Mouse (Mus musculus): ENCODE data around the gene Ppfia4. TPM values are rescaled to one million over a fixed set of nuclear protein-coding genes. Genes with fewer than 3 reads are reported as not detected.

The Ppfia4 gene
- polyA plus RNA-seq, 1 experiment from 2014 or later, result 1.9 TPM

DNA sequence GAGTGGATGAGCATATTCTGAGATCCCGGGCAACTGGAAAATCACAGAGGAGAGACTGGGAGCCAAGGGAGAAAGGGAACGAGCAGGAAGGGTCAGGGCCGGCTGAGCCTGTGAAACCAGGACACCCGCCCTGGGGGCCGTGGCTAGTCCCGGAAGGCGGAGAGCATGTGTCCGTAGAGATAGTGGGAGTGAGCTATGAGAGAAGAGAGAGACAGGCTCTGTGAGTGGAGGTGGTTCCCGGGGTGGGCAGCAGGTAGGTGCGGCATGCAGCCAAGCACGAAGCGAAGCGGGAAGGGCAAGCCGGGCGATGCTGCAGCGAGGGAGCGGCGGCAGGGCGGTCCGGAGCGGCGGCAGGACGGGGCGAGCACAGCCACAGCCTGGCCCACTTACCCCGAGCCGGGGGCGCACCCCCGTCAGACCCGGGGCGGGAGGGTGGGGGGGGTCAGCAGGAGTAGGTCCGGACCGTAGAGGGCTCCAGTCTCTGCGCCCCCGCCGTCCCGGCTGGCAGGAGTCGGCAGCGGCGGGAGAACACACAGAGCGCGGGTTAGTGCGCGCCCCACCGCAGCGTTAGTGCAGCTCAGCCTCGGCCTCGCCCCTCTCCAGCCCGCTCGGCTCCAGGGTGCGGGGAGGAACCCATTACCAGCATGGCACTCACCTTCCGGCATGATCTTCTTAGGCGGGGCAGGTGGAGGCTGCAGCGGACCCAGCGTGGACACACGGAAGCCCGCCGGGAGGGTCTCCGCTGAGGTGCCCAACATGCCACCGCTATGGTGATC is 33.9 kb downstream of the Ppfia4 start:
- Histone ChIP-seq H3K4me2 (replicated peaks; ENCODE audit: low read depth, low read length) (peak overlapping the region; percentile 93), H3K36me3 (ENCODE audit: control insufficient read depth, insufficient read depth, low read length) (no peaks in the 10 kb centered on the region), H3K27ac (ENCODE audit: low read depth, low read length) (no peak overlapping the region), H3K4me3 (ENCODE audit: low read depth, low read length) (peak overlapping the region; percentile 53), H3K9ac (ENCODE audit: low read depth, low read length) (peak overlapping the region; percentile 66), H3K27me3 (ENCODE audit: control insufficient read depth, insufficient read depth, low read length) (peaks cover 17% of the 10 kb centered on the region; the same call in 1 of the 2 replicates), H3K4me1 (replicated peaks; ENCODE audit: control insufficient read depth, insufficient read depth, low read length) (no peaks in the 10 kb centered on the region), H3K9me3 (ENCODE audit: control insufficient read depth, low read length) (no peaks in the 10 kb centered on the region)
- peak; percentile 65 for ATAC-seq (ENCODE audit: low FRiP score)
- 6% methylated on average over 54 of the region's 59 CpGs for WGBS
- DNase-seq (ENCODE audit: low spot score), result peak; percentile 60

DNA sequence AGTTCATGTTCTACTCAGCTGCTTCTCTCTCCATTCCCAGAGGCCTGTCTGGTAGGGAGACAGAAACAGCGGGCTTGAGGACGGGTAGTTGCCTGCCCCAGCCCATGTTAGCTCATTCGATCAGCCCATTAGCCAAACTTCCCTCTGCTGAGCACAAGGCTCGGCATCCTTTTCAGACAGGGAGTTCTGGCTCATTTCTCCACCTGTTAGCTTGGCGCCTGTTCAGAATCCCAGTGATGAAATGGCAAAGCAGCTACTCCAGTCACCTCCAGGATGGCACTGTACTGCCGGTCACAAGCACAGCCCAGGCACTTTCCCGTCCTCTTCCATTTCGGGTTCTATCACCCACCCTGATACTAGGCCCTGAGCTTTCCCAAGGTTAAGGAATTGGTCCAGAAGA is 35.5 kb downstream of the Ppfia4 start:
- Histone ChIP-seq H3K36me3 (ENCODE audit: control insufficient read depth, insufficient read depth, low read length) (no peaks in the 10 kb centered on the region), H3K9ac (ENCODE audit: low read depth, low read length) (no peak overlapping the region), H3K27me3 (ENCODE audit: control insufficient read depth, insufficient read depth, low read length) (peaks cover 17% of the 10 kb centered on the region; the same call in 1 of the 2 replicates), H3K27ac (ENCODE audit: low read depth, low read length) (no peak overlapping the region), H3K9me3 (ENCODE audit: control insufficient read depth, low read length) (no peaks in the 10 kb centered on the region), H3K4me3 (ENCODE audit: low read depth, low read length) (no peak overlapping the region), H3K4me1 (replicated peaks; ENCODE audit: control insufficient read depth, insufficient read depth, low read length) (no peaks in the 10 kb centered on the region), H3K4me2 (replicated peaks; ENCODE audit: low read depth, low read length) (no peak overlapping the region)
- 86% methylated on average over 8 of the region's 8 CpGs for WGBS
- no peak for ATAC-seq (ENCODE audit: low FRiP score)
- no peak for DNase-seq (ENCODE audit: low spot score)

DNA sequence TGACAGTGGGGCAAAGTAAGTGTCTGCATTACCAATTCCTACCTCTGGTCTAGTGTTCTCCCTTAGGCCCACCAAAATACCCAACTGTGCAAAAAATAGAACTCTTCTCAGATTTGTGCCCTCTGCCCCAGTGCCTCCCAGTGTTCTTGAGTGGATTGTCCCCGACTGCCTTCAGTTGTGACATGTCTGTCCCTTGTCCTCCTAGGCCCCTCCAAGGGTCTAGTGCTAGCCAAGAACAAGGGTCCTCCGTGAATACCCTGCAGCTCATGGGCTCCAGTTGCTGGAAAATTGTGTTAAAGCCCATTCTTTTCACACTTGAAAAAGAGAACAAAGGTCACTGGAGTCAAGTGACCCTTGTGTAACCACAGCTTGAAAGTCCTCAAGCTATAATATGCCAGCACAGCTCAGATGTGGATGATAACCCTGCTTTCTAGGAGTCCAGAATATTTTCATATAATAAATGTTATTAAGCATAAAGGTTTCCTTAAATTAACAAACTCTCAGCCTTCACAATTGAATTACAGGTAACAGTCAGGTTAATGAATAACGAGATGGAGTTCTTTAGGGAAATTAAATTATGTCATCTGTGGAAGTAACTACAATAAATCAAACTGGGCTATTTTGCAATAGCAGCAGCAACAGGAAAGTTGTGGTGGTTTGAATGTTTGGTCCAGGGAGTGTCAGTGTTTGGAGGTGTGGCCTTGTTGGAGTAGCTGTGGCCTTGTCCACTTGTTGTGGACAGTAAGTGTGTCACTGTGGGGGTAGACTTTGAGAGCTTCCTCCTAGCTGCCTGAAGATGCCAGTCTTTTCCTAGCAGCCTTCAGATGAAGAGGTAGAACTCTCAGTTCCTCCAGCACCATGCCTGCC is 38.8 kb downstream of the Ppfia4 start:
- DNase-seq (ENCODE audit: low spot score), result no peak
- Histone ChIP-seq H3K9ac (ENCODE audit: low read depth, low read length) (no peak overlapping the region), H3K9me3 (ENCODE audit: control insufficient read depth, low read length) (no peaks in the 10 kb centered on the region), H3K4me2 (replicated peaks; ENCODE audit: low read depth, low read length) (no peak overlapping the region), H3K4me3 (ENCODE audit: low read depth, low read length) (no peak overlapping the region), H3K27me3 (ENCODE audit: control insufficient read depth, insufficient read depth, low read length) (peaks cover 14% of the 10 kb centered on the region; the same call in 1 of the 2 replicates), H3K36me3 (ENCODE audit: control insufficient read depth, insufficient read depth, low read length) (no peaks in the 10 kb centered on the region), H3K4me1 (replicated peaks; ENCODE audit: control insufficient read depth, insufficient read depth, low read length) (peaks cover 3% of the 10 kb centered on the region; the same call in 1 of the 2 replicates), H3K27ac (ENCODE audit: low read depth, low read length) (no peak overlapping the region)
- WGBS, result 58% methylated on average over 3 of the region's 3 CpGs
- ATAC-seq (ENCODE audit: low FRiP score), result no peak

DNA sequence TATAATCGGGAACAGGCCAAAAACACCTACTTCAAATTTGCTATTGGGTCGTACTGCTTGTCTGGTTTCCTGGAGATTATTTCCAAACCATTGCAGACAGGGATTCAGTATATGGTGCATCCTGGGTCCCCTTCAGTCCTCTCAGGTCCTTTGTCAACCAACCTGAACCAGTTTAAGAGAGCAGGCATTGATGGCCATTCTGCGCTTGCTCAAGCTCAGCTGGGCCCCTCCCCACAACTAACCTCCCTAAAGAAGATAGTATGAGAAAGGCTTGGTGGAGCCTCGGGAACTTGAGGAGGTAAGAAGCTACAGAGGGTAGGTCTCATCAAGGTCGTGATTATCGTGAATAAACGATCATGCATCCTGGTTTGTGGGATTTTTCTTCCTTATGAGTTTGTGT is 39.5 kb downstream of the Ppfia4 start:
- H3K4me1 ChIP-seq (replicated peaks; ENCODE audit: control insufficient read depth, insufficient read depth, low read length), result peaks cover 3% of the 10 kb centered on the region; the same call in 1 of the 2 replicates
- ATAC-seq (ENCODE audit: low FRiP score), result no peak
- H3K9ac ChIP-seq (ENCODE audit: low read depth, low read length), result no peak overlapping the region
- no peaks in the 10 kb centered on the region for H3K36me3 ChIP-seq (ENCODE audit: control insufficient read depth, insufficient read depth, low read length)
- 87% methylated on average over 7 of the region's 7 CpGs for WGBS
- no peak for DNase-seq (ENCODE audit: low spot score)
- H3K4me2 ChIP-seq (replicated peaks; ENCODE audit: low read depth, low read length), result no peak overlapping the region
- H3K4me3 ChIP-seq (ENCODE audit: low read depth, low read length), result no peak overlapping the region
- H3K27me3 ChIP-seq (ENCODE audit: control insufficient read depth, insufficient read depth, low read length), result peaks cover 10% of the 10 kb centered on the region; the same call in 1 of the 2 replicates
- H3K9me3 ChIP-seq (ENCODE audit: control insufficient read depth, low read length), result no peaks in the 10 kb centered on the region
- H3K27ac ChIP-seq (ENCODE audit: low read depth, low read length), result no peak overlapping the region

DNA sequence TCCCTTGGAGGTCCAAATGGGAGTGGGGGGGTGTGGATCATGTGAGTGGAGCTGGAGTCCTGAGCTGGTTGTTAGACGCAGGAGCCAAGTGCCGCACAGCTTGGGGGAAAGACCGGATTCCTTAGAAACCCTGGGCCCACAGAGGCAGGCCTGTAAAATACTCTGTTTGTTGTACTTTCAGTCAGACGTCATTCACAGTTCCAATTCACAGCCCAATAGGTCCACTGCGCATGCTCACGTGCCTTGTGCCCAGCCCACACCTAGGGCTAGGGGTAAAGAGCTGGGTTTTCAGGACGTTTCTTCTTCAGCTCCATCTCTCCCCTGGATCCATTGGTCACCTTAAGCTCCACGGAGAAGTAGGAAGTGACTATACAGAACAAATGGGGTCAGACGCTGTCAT is 40.1 kb downstream of the Ppfia4 start:
- H3K27ac ChIP-seq (ENCODE audit: low read depth, low read length), result no peak overlapping the region

DNA sequence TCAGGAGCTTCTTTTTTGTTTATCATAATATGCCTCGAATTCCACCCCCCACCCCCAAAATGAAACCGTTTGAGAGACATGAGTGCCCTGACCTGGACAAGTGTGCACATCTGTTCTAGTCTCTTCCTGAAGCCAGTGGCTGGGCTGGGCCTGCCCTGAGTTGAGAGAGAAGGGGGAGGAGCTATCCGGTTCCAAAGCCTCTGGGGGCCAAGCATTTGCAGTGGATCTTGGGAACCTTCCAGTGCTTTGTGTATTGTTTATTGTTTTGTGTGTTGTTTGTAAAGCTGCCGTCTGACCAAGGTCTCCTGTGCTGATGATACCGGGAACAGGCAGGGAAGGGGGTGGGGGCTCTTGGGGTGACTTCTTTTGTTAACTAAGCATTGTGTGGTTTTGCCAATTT is 40.7 kb downstream of the Ppfia4 start:
- Histone ChIP-seq H3K27ac (ENCODE audit: low read depth, low read length) (no peak overlapping the region), H3K4me3 (ENCODE audit: low read depth, low read length) (no peak overlapping the region), H3K27me3 (ENCODE audit: control insufficient read depth, insufficient read depth, low read length) (no peaks in the 10 kb centered on the region), H3K36me3 (ENCODE audit: control insufficient read depth, insufficient read depth, low read length) (no peaks in the 10 kb centered on the region), H3K4me2 (replicated peaks; ENCODE audit: low read depth, low read length) (no peak overlapping the region), H3K9ac (ENCODE audit: low read depth, low read length) (no peak overlapping the region), H3K9me3 (ENCODE audit: control insufficient read depth, low read length) (no peaks in the 10 kb centered on the region), H3K4me1 (replicated peaks; ENCODE audit: control insufficient read depth, insufficient read depth, low read length) (peaks cover 3% of the 10 kb centered on the region; the same call in 1 of the 2 replicates)
- no peak for ATAC-seq (ENCODE audit: low FRiP score)
- 20% methylated on average over 5 of the region's 5 CpGs for WGBS
- DNase-seq (ENCODE audit: low spot score), result no peak

More for the DNA sequence above, 40.1 kb downstream of the Ppfia4 start:
- Histone ChIP-seq H3K4me3 (ENCODE audit: low read depth, low read length) (no peak overlapping the region), H3K9me3 (ENCODE audit: control insufficient read depth, low read length) (no peaks in the 10 kb centered on the region), H3K4me2 (replicated peaks; ENCODE audit: low read depth, low read length) (no peak overlapping the region), H3K36me3 (ENCODE audit: control insufficient read depth, insufficient read depth, low read length) (no peaks in the 10 kb centered on the region), H3K9ac (ENCODE audit: low read depth, low read length) (no peak overlapping the region), H3K27me3 (ENCODE audit: control insufficient read depth, insufficient read depth, low read length) (peaks cover 4% of the 10 kb centered on the region; the same call in 1 of the 2 replicates), H3K4me1 (replicated peaks; ENCODE audit: control insufficient read depth, insufficient read depth, low read length) (peaks cover 3% of the 10 kb centered on the region; the same call in 1 of the 2 replicates)
- DNase-seq (ENCODE audit: low spot score) (no peak), ATAC-seq (ENCODE audit: low FRiP score) (no peak)
- 47% methylated on average over 9 of the region's 9 CpGs for WGBS

DNA sequence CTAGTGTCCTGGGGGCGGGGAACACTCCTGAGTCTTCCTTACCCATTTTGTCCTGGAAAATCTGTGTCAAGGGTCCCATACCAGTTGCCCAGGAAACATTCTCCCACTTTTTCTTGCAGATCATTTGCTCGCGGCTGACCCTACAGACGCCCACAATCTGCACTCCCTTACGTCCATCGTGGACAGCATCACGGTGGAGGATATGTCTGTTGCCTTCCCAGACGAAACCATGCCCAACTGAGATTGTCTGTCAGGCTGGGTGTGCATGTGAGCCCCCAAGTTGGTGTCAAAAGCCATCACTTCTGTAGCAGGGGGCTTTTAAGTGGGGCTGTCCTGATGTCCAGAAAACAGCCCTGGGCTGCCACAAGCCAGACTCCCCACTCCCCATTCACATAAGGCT is 41.2 kb downstream of the Ppfia4 start:
- H3K27ac ChIP-seq (ENCODE audit: low read depth, low read length), result no peak overlapping the region

DNA sequence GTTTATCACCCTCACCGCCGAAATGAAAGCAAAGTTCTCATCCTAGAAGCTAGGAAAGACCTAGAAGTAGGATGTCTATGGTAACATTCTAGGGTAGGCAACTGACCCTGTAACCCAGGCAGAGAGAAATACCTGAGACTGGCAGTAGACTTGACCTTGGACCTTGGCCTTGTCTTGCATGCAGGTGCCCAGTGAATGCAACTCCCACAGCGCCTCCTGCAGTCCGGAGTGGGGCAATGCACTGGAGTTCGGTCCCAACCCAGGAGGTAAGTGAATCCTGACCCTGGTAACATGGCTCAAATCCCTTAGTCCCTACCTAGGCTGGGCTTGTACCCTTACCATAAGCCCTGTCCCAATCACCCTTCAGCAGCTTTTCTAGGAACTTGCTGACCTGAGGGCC is 41.8 kb downstream of the Ppfia4 start:
- ATAC-seq (ENCODE audit: low FRiP score), result no peak
- H3K27me3 ChIP-seq (ENCODE audit: control insufficient read depth, insufficient read depth, low read length), result no peaks in the 10 kb centered on the region
- no peak overlapping the region for H3K27ac ChIP-seq (ENCODE audit: low read depth, low read length)
- no peak overlapping the region for H3K9ac ChIP-seq (ENCODE audit: low read depth, low read length)
- DNase-seq (ENCODE audit: low spot score), result no peak
- H3K4me1 ChIP-seq (replicated peaks; ENCODE audit: control insufficient read depth, insufficient read depth, low read length), result peaks cover 3% of the 10 kb centered on the region; the same call in 1 of the 2 replicates
- 68% methylated on average over 5 of the region's 5 CpGs for WGBS
- no peaks in the 10 kb centered on the region for H3K36me3 ChIP-seq (ENCODE audit: control insufficient read depth, insufficient read depth, low read length)
- no peaks in the 10 kb centered on the region for H3K9me3 ChIP-seq (ENCODE audit: control insufficient read depth, low read length)
- H3K4me2 ChIP-seq (replicated peaks; ENCODE audit: low read depth, low read length), result no peak overlapping the region
- H3K4me3 ChIP-seq (ENCODE audit: low read depth, low read length), result no peak overlapping the region

More for the DNA sequence above, 41.2 kb downstream of the Ppfia4 start:
- Histone ChIP-seq H3K27me3 (ENCODE audit: control insufficient read depth, insufficient read depth, low read length) (no peaks in the 10 kb centered on the region), H3K9me3 (ENCODE audit: control insufficient read depth, low read length) (no peaks in the 10 kb centered on the region), H3K4me2 (replicated peaks; ENCODE audit: low read depth, low read length) (no peak overlapping the region), H3K4me3 (ENCODE audit: low read depth, low read length) (no peak overlapping the region), H3K9ac (ENCODE audit: low read depth, low read length) (no peak overlapping the region), H3K4me1 (replicated peaks; ENCODE audit: control insufficient read depth, insufficient read depth, low read length) (peaks cover 3% of the 10 kb centered on the region; the same call in 1 of the 2 replicates), H3K36me3 (ENCODE audit: control insufficient read depth, insufficient read depth, low read length) (no peaks in the 10 kb centered on the region)
- ATAC-seq (ENCODE audit: low FRiP score), result no peak
- DNase-seq (ENCODE audit: low spot score), result no peak
- 76% methylated on average over 8 of the region's 8 CpGs for WGBS
